Mouse (Mus musculus): ENCODE measurements around the gene Krtap11-1. TPM values are rescaled to one million over a fixed set of nuclear protein-coding genes. Genes with fewer than 3 reads are reported as not detected.

Gene Krtap11-1
- not detected for polyA plus RNA-seq (2014; fragmentation: Illumina TruSeq; extraction: RNeasy Lipid Tissue Mini Kit (QIAGEN cat#74804); ENCODE audit: low replicate concordance)

DNA sequence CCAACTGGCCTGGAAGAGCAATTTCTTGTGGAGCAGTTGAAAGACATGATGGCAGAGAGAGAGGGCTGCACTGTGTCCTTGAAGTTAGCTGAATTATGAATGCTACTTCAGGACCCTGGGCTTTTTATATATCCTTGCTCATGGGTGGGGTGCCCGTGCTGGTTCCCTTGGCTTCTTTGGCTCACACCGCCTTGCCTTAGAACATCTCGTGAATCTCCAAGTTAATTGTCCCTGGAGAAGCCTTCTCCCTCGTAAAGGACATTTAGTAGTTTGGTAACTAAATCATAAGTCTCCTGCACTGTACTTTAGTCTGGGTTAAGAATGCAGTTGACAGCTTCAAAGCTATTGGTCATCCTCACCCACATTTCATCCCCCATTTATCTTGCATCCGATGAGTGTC lies at the start of gene Krtap11-1:
Gene Krtap11-1 (minus strand): TSS at position 101 of the 400 bp plus-strand sequence.

Other genes starting within 250 kb of the Krtap11-1 start
- not detected for gene Krtap21-1, start 167.3 kb downstream of the Krtap11-1 start, polyA plus RNA-seq (2014; fragmentation: Illumina TruSeq; extraction: RNeasy Lipid Tissue Mini Kit (QIAGEN cat#74804); ENCODE audit: low replicate concordance)
- not detected for gene Krtap6-2, start 151.1 kb downstream of the Krtap11-1 start, polyA plus RNA-seq (2014; fragmentation: Illumina TruSeq; extraction: RNeasy Lipid Tissue Mini Kit (QIAGEN cat#74804); ENCODE audit: low replicate concordance)
- not detected for gene Krtap8-1, start 83.2 kb downstream of the Krtap11-1 start, polyA plus RNA-seq (2014; fragmentation: Illumina TruSeq; extraction: RNeasy Lipid Tissue Mini Kit (QIAGEN cat#74804); ENCODE audit: low replicate concordance)
- not detected for gene Krtap7-1, start 62.9 kb downstream of the Krtap11-1 start, polyA plus RNA-seq (2014; fragmentation: Illumina TruSeq; extraction: RNeasy Lipid Tissue Mini Kit (QIAGEN cat#74804); ENCODE audit: low replicate concordance)

All from small intestine, adult 10 weeks (tissue).